Mouse (Mus musculus) left cerebral cortex, adult 18-20 months (tissue): ENCODE measurements around the gene Mycbpap. TPM values are rescaled to one million over a fixed set of nuclear protein-coding genes. Genes with fewer than 3 reads are reported as not detected.
A peak's percentile ranks its signal among the peaks of the same experiment; 100 is the strongest.

Experiments
- DNase-seq, 2 experiments: peaks; one replicate each; pipeline ENCODE4 v3.0.0; 2021 to 2022; ENCODE audit warnings: low spot score in 2 of 2, mixed read lengths in 1 of 2
- long read RNA-seq, 2 experiments: library from polyadenylated mRNA; stranded (forward); transcript quantifications; one replicate each; pipeline ENCODE4 v2.0.0; 2021
- total RNA-seq, 2 experiments: library from RNA; stranded (reverse); gene quantifications; 2 replicates each; pipeline ENCODE4 v1.2.3; 2021

The Mycbpap gene
- 1 to 10 TPM; 5.7 to 7.8 TPM for total RNA-seq
- long read RNA-seq, experiment 1, partial matches to known transcripts: 1 of 10 reads
- long read RNA-seq, experiment 1, other reads (novel, unspliced or antisense): 6 of 10 reads
- long read RNA-seq, experiment 2, partial matches to known transcripts: 4 of 10 reads
- long read RNA-seq, experiment 2, other reads (novel, unspliced or antisense): 5 of 10 reads

DNA sequence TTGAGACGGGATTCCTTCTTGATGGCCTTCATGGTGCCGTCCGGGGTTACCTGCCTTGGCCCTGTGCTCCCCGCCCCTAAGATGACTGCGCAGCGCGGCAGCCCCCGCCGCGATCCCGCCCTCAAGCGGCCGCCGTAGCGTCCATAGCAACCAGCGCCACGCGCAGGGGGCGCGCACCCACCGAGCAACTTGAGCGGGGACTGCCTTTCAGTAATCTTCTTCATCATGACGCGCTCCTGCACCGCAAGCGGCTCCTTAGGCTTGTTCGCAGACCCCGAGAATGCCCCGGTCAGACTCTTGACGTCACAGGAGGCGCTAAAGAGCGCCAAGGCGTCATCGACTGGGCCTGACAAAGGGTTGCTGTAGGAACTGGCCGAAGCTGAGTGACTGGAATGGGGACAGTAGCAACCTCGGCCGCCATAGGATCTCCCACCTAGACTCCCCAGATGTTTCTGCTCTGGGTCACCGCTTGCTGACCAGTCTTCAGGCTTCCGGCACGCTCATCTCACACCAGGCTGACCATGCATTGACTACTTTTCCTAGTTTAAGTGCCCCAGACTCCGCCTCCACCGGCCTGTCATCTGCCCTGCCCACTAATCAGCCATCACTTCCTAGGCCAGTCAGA is at the start of gene Mycbpap:
TSS of gene Mycbpap (minus strand) at position 524 of the 625 bp plus-strand sequence.
- DNase-seq: peak; percentile 53 to 65

DNA sequence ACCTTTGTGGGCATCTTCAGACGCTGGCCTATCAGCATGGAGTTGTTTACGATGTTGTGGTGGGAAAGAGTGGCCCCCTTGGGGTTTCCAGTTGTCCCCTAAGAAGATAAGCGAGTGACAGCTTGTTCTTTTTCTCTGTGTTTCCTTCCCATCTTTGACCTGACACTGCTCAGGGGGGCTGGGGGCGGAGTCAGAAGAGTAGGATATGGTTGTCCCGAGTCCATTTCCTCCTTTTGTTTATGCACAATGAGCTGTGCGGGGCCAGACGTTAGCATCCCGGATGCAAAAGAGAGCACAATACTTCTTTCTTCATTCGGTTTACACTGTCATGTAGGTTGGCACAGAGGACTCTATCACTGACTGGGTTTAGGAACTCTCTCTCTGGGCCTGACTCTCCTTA is 49.1 kb upstream of the Mycbpap start:
- DNase-seq: no peak

DNA sequence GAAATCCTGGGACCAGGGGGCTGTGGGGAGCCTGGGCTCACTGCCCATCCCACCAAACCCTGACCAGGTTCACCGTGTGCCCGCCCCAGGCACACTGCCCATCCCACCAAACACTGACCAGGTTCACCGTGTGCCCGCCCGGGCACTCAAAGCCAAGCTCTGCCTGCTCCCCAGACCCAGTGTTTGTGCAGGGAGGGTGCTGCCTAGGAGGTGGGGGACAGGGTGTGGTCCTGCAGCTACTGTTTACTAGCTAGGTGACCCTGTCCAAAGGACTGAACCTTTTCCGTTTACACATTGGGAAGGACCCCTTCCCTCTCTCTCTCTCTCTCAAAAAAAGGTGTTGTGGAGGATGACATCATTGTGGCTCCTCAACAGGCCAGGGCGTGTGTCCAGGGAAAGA is 45.8 kb upstream of the Mycbpap start:
- DNase-seq: no peak

DNA sequence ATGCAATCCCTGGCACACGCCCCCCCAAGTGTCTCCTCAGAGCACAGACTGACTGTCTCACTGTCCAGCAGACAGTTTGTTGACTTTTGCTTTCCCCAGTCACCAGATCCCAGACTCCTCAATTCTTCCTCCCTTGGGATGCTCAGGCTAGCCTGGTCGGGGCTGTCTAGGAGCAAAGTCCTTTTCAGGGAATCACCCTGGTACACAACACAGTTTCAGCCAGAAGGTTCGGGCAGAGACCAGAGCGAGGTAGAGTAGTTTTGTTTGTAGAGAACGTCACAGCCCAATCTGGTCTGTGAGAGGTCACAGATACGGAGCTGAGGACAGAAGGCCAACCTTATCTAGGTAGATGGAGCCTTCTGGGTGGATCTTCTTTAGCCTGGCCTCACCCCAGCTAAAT is 45.0 kb upstream of the Mycbpap start:
- no peak for DNase-seq

DNA sequence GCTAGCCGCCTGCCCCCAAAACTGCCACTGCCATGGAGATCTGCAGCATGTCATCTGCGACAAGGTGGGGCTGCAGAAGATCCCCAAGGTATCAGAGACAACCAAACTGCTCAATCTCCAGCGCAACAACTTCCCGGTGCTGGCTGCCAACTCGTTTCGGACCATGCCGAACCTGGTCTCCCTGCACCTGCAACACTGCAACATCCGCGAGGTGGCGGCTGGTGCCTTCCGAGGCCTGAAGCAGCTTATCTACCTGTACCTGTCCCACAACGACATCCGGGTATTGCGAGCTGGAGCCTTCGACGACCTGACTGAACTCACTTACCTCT is 43.6 kb upstream of the Mycbpap start:
- DNase-seq: no peak

DNA sequence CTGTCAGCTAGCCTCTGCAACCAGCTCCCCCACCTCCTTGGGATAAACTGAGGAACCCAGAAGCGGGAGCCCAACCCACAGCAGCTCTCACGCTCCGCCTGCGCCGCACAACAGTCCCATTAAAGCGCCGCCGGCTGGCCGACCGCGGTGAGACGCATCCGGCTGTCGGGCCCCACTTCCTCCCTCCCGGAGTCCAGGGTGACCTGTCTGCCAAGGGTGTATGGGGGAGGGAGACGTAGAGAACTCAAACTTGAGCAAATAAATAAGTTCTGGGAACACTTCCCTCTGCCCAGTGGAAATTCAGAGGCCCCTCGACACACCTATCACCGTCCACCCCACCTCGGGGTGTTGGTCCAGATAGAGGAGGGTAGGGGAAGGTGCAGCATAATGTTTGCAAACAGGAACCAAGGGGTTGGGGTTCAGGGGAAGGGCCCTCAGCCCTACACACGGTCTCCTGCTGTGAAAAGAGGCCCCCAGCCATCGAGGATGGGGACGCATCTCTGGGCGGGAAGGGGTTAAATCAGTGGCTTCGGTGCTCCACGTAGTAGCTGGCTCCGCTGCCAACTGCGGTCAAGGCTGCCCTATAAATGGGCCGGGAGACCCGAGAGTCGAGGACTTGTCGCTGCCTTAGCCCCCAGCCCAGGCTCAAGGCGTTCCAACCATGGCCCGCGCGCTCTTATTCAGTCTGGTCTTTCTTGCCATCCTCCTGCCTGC is 43.1 kb upstream of the Mycbpap start, which contains the start of gene Chad:
TSS of gene Chad (plus strand) at position 611 of the 714 bp plus-strand sequence.
- DNase-seq: no peak

DNA sequence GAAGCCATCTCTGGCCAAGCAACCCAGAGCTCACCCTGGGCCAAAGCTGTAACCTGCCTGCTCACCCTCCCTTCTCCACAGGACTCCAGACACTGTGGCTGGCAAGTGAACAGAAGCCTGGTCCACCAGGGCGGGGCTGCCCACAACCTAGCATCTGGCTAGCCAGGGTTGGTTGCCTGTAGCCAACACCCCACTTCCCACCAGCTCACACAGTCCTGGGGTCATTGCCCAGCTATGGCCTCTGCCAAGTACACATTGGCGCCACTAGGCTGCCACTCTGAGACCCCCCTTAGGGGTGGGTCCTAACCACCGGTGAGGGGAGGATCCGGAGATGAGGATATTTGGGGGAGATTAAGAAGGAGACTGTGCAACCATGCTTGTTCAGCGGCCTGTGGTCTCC is 42.3 kb upstream of the Mycbpap start:
- DNase-seq: no peak

DNA sequence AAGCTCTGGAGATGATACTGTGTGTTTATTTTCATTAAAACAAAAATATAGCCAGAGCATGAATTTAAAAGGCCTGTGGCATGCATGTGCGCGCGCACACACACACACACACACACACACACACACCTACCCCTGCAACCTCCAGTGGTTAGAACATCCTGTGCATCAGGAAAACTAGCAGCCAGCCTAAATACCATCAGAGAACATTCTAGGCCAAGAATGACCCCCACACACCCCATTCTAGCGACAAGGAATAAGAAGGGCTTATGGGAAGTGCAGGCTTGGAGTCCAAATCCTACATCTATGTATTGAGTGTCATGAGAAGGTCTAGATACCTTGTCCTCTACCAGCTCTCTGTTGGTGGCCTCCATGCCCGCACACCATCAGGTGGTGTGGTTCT is 41.8 kb upstream of the Mycbpap start:
- DNase-seq: no peak

DNA sequence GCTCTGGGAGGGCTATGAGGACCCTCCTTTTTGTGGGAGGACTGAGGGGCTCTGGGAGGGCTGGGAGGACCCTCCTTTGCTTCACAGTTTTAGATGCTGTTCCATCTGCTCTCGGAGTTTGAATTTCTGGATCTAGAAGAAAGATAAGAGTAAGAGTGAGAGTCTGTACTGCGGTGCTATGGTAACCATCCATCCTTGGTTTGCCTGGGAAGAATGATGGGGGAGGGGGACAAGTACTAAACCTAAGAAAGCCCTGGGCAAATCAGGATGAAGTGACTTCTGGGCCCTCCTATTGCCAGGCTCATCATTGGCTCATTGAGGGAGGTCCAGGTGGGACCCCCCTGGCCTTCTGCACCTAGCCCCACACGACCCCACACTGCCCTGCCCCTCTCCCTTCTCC is 36.7 kb upstream of the Mycbpap start:
- no peak for DNase-seq

DNA sequence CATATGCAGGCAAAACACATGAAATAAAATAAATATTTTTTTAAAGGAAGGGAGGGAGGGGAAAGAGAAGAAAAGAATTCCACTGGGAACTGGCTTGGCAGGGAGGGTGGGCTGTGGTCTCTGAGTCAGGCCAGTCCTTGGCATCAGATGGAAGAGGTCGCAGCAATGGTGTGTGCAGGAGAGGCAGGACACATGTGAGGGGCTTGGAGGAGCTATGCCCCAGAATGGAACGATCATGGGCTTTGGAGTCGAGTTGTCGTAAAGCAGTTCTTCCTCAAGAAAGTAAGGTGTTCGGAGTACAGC is 28.9 kb upstream of the Mycbpap start:
- DNase-seq: no peak

DNA sequence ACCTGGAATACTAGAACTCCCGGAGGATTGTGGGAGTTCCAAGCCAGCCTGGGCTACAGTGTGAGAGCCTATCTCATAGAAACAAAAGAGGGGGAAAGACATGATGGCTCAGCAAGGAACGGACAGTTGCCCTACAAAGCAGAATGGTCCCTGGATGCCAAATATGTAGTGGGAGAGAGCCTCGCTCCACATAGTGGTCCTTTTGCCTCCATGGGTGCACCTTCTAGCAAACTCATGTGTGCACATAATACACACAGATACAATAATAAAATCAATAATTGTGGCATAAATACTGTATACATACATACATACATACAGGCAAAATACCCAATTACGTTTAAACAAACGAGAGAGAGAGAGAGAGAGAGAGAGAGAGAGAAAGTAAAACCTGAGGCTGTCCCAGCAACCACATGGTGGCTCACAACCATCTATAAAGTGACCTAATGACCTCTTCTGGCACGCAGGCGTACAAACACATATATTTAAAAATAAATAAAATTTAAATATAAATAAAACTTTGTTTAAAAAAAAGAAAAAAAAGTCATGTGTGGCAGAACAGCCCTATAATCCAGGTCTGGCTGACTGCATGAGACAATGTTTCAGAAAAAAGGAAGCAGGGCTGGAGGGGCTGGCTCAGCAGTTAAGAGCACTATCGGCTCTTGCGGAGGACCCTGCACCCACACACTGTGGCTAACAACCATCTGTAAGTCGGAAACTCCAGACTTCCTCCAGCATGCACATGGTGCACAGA is 28.3 kb upstream of the Mycbpap start:
- no peak for DNase-seq

DNA sequence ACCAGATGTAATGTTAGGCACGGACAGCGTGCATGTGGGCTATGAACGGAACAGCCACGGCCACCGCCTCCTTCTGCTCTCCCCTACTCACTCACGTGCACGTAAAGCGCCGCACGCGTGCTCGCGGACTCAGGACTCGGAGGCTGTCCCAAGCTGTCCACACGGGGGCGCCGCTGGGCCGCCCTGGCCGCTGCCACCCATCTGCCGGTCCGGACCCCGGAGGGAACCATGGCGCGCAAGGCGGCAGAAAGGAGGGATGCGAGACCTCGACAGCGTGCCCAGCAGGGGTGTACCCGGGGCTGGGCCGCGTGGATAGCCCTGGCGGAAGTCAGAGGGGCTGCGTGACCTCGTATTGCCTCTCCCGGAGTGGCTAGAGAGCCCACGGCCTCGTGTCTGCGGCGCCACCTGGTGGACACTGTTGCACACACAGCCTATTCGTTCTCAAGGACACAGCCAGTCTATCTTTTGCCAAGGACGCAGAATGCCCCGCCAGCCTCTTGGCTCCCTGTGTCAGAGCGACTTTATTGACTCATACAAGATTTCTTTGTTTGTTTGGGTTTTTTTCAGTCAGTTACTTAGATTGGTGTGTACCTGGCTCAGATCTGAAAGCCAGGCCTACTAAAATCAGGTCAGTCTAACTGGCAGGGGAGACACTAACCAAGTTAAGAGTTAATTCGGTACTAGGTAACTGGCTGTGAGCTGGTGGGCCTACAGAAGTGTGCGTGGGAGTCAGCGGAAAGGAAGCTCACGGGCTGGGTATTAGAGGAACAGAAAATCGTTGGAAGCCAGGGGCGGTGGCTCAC is 27.5 kb upstream of the Mycbpap start, which contains the start of gene Rsad1:
TSS of gene Rsad1 (minus strand) at position 368 of the 803 bp plus-strand sequence.
- DNase-seq: peak; percentile 96 to 97

DNA sequence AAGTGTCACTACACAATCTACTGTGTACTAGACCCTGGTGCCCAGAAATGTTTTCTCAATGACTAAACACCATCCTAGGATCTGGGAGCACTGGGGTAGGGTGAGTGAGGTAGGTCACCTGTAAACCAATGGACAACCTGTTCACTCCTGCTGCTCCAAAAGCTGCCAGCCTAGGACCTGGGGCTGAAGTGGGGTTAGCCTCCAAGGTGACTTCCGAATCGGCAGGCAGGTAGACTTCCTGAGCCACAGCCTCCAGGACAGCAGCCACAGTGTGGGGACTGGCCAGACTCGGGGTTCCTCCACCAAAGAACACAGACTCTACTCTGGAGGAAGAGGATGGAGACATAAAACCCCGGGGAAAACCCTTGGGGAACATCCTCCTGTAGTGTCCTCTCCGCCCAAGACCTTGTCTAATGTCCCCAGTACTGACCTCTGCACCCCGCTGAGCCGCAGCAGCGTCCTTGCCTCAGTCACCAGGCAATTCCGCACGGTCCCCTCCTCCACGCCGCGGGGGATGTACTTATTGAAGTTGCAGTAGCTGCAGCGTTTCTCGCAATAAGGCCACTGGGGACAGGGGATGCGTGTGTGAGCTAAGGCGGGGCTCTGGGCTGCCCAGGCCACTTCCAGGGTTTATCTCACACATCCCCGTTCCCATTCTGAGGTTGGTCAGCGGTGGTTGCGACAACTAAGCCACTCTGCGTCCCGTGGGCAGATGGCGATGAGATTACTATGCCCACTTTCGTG is 26.7 kb upstream of the Mycbpap start:
- DNase-seq: peak; percentile 46 to 58

DNA sequence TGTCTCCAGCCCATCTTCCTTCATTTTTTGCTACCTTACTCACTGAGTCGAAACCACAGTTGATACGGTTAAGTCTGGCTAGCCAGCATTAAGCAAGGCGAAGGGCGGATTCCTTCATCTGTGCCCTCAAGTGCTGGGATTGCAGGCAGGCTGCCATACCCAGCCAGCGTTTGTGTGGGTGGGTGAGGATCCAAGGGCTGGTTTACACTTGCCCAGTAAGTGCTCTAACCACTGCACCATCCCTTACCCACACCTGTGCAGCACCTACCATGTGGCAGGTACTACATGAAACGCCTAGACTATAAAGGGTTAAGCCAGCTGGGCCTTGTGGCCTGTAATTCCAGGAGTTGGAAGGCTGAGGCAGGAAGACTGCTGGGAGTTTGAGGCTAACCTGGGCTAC is 25.7 kb upstream of the Mycbpap start:
- no peak for DNase-seq

DNA sequence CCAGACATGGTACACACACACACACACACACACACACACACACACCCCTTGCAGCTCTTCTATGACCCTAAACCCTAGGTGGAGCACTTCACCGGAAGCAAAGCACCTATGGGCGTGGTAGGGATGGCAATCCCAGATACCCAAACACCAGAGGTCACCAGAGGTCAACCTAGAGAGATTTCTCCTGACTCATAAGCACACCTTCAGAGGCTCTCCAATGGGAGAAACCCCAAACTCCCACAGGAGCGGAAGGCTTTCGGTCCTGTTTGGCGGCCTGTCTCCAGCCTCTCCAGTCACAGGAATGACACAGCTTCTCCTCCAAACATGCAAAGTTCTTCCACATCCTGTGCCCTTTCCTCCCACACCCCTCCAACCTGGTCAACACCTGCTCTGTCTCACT is 24.8 kb upstream of the Mycbpap start:
- DNase-seq: no peak

DNA sequence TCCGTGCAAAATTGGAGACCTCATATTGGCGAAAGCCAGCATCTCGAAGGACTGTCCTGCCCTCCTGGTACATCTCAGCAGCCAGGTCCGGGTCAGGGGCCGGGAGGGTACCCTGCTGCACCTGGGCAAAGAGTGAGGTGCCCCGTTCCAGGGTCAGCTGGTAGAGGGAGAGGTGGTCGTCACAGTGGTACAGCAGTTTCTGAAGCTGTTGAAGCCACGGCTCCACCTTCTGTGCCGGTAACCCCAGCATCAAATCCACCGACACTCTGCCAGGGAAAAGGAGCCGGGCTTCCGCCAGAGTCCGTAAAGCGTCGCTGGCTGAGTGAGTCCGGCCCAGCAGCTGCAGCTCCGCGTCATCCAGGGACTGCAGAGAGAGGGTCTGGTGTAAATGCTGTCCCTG is 22.9 kb upstream of the Mycbpap start:
- DNase-seq: peak in 1 of 2 experiments; percentile 40

DNA sequence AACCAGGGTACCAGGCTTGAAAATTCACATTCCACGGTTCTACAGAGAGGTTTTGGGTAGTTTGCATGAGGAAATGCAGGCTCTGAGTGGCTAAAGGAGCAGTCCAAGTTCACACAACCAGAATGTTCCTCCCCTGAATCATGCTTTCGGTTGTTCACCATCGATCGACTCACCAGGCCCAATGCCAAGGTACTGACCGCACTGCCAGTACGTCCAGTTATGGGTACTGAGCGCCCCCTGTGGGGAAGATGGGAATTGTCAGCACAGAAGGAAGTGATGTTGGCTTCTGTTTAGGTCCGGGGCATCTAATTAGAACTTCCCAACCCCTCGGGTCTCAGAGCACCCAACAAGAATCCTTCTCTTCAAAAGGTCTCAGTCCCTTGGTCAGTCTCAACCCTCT is 22.4 kb upstream of the Mycbpap start:
- DNase-seq: peak; percentile 91 to 99

DNA sequence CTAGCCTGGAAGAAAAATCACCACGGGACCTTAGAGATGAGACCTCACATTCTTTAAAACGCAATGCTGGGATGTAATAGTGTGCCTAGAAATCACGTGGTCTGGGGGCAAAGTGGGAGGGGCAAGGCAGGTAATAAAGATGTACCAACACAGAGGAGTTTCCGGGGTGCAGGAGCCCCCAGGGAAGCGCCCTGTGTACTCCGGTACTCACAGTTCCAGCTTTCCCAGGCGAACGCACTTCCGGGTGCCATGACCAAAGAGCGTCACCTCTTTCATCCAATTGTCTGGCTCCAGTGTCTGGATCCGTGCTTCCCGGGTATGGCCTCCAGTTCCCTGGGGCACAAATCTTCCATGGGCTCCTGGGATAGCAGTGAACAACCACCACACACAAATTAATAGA is 21.8 kb upstream of the Mycbpap start:
- no peak for DNase-seq

DNA sequence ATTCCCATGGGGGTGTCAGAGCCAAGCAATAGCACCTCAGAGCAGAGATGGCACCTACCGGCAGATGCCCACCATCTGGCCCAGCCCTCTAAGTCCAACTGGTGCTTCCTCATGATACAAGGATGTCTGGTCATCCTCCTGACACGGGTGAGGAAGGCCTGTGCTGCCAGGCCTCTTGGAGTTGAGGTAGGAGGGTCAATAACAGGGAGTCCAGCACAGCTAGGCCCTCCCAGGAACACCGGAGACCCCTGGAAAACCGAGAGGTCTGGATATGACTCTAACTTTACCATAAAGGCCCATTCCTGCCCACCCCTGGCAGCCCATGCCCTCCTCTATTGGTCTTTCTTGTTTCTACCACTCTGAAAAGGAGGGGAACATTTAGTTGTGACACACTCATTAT is 20.9 kb upstream of the Mycbpap start:
- DNase-seq: no peak

DNA sequence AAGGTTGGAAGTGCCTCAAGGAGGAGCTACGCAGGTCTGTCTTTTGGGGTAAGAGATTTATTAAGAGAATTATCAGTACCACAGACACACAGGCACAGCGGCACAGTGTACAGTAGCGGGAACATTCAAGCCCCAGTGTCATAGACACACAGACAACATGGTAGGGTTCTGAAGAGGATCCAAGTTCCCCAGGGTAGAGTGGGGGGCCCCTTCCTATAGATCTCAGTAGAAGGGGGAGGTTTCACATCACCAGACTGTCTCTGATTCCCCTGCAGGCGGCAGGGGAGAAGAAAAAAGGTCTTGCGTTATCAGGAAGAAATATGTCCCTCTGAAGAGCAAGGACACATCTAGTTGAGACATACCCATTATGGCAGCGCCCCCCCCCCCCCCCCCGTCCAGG is 18.2 kb upstream of the Mycbpap start:
- no peak for DNase-seq
